ENCODE assay signal across 8 mouse cellular contexts in the genomic region with DNA sequence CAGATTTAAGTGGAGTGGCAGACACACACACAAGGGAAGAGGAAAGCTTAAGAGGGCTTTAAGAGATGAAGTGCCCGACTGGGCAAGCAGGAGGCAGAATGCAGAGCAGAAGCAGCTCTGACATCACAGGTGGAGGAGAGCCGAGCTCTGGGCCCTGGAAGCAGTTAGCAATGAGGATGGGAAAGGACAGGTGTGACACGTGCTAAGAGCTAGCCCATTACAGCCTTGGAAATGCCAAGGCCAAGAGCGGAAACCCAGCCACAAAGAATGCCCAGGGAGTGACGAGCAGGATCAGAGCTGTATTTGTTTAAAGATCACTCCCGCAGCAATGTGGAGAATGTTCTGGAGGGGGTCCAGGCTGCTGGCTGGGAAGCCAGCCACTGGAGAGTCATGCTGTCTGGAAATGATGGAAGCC. TPM values are rescaled to one million over a fixed set of nuclear protein-coding genes. Genes with fewer than 3 reads are reported as not detected.
DNase-seq lines count a peak whose midpoint lies in the region; ATAC-seq and TF ChIP-seq lines count a peak whose summit lies in the region.

No protein-coding gene starts in this region.

- WGBS in bone marrow, adult 2 months: 42% methylated on average over 6 of the region's 6 CpGs
- WGBS in forebrain, embryonic 14.5 days: 8% methylated on average over 6 of the region's 6 CpGs
- 2% methylated on average over 6 of the region's 6 CpGs for WGBS in heart, postnatal 0 days

- peaks cover 20% of the 10 kb centered on the region for H3K4me1 ChIP-seq in bone marrow, adult 2 months (ENCODE audit: control insufficient read depth, insufficient read depth, low read length)
- H3K4me1 ChIP-seq in forebrain, embryonic 14.5 days (ENCODE audit: control insufficient read depth, insufficient read depth, low read length): peaks cover 32% of the 10 kb centered on the region
- H3K4me1 ChIP-seq in heart, postnatal 0 days (ENCODE audit: control insufficient read depth, insufficient read depth): peaks cover 63% of the 10 kb centered on the region

- no peaks in the 10 kb centered on the region for H3K36me3 ChIP-seq in forebrain, embryonic 14.5 days (ENCODE audit: control insufficient read depth, insufficient read depth, low read length)
- H3K36me3 ChIP-seq in heart, postnatal 0 days (replicated peaks; ENCODE audit: control insufficient read depth, insufficient read depth, low read length): no peaks in the 10 kb centered on the region

- ATAC-seq in forebrain, embryonic 14.5 days: peak; percentile 53
- ATAC-seq in heart, postnatal 0 days (ENCODE audit: insufficient read depth, low read depth): peak; percentile 86

- peak overlapping the region; percentile 46; the same call in 1 of the 2 replicates for H3K9ac ChIP-seq in forebrain, embryonic 14.5 days (ENCODE audit: low read length)
- H3K9ac ChIP-seq in heart, postnatal 0 days (replicated peaks; ENCODE audit: low read depth, low read length): peak overlapping the region; percentile 45; the same call in 1 of the 2 replicates

- H3K27ac ChIP-seq in bone marrow, adult 2 months (ENCODE audit: control insufficient read depth, insufficient read depth, low read depth, low read length, poor library complexity): 0 out of 2 replicates have a peak overlapping the region, but pooled peaks have one; percentile 10
- peak overlapping the region; percentile 81 for H3K27ac ChIP-seq in forebrain, embryonic 14.5 days (ENCODE audit: low read depth, low read length)
- H3K27ac ChIP-seq in heart, postnatal 0 days (ENCODE audit: low read depth): peak overlapping the region; percentile 90

- DNase-seq in ES-CJ7 (ENCODE audit: low read depth, low spot score): peak; percentile 44
- peak; percentile 83 for DNase-seq in forebrain, embryonic 14.5 days (ENCODE audit: low spot score)
- peak; percentile 87 for DNase-seq in heart, postnatal 0 days (ENCODE audit: low spot score)
- peak; percentile 67 to 68 for DNase-seq in kidney, postnatal 36 days
- DNase-seq in lung, adult 18-20 months: peak; percentile 77 to 86
- peak; percentile 71 for DNase-seq in right cerebral cortex, adult 18-20 months
- no peak for DNase-seq in thymus, postnatal 10 days (ENCODE audit: low spot score in 2 of 2)

- H3K4me3 ChIP-seq in bone marrow, adult 2 months (replicated peaks; ENCODE audit: control insufficient read depth, low read depth, low read length): no peak overlapping the region
- H3K4me3 ChIP-seq in forebrain, embryonic 14.5 days (ENCODE audit: low read depth, low read length): no peak overlapping the region
- H3K4me3 ChIP-seq in heart, postnatal 0 days (ENCODE audit: low read depth, low read length): peak overlapping the region; percentile 30

- H3K27me3 ChIP-seq in forebrain, embryonic 14.5 days (replicated peaks; ENCODE audit: control insufficient read depth, insufficient read depth, low read length): no peaks in the 10 kb centered on the region
- H3K27me3 ChIP-seq in heart, postnatal 0 days (ENCODE audit: control insufficient read depth, insufficient read depth, low read length): no peaks in the 10 kb centered on the region

- H3K4me2 ChIP-seq in forebrain, embryonic 14.5 days (ENCODE audit: low read length): peak overlapping the region; percentile 51
- peak overlapping the region; percentile 68 for H3K4me2 ChIP-seq in heart, postnatal 0 days (ENCODE audit: low read depth, low read length)

- no peak for TF ChIP-seq EP300 in heart, postnatal 0 days (IDR thresholded peaks at IDR 0.05; ENCODE audit: low read depth)

- TF ChIP-seq POLR2A in bone marrow, adult 2 months (IDR thresholded peaks at IDR 0.05; ENCODE audit: borderline replicate concordance, control insufficient read depth, low read depth, low read length): no peak

- no peaks in the 10 kb centered on the region for H3K9me3 ChIP-seq in forebrain, embryonic 14.5 days (replicated peaks; ENCODE audit: control insufficient read depth, low read length)
- H3K9me3 ChIP-seq in heart, postnatal 0 days (replicated peaks; ENCODE audit: control insufficient read depth, low read length): no peaks in the 10 kb centered on the region

- TF ChIP-seq CTCF in bone marrow, adult 2 months (IDR thresholded peaks at IDR 0.05; ENCODE audit: control insufficient read depth, insufficient read depth, low read length): no peak
- no peak for TF ChIP-seq CTCF in heart, postnatal 0 days (IDR thresholded peaks at IDR 0.05; ENCODE audit: low read depth)

RNA-seq across cellular contexts. Expression of gene Uck2, which starts 15.3 kb away (rescaled TPM):
- polyA plus RNA-seq in bone marrow, adult 2 months (2011; ENCODE audit: insufficient read depth, insufficient read length, low replicate concordance, missing spikeins): 25.8 and 42.3 TPM in 2 replicates
- 54.1 and 58.1 TPM in 2 replicates for polyA plus RNA-seq in forebrain, embryonic 14.5 days (2014; fragmentation: Nextera tagmentation; extraction: Ambion mirVana)
- total RNA-seq in heart, postnatal 0 days (2014; rRNA removed; ENCODE audit: low replicate concordance): 60.3 and 82.4 TPM in 2 replicates
- 26.4 and 30.7 TPM in 2 replicates for polyA plus RNA-seq in heart, postnatal 0 days (2015; fragmentation: Nextera tagmentation; extraction: Ambion mirVana)

RNA-seq across cellular contexts. Expression of gene Tmco1, which starts 38.3 kb away (rescaled TPM):
- 26.4 and 29.7 TPM in 2 replicates for polyA plus RNA-seq in bone marrow, adult 2 months (2011; ENCODE audit: insufficient read depth, insufficient read length, low replicate concordance, missing spikeins)
- polyA plus RNA-seq in forebrain, embryonic 14.5 days (2014; fragmentation: Nextera tagmentation; extraction: Ambion mirVana): 81.7 and 84.0 TPM in 2 replicates
- 68.1 and 113 TPM in 2 replicates for total RNA-seq in heart, postnatal 0 days (2014; rRNA removed; ENCODE audit: low replicate concordance)
- 86.6 and 96.7 TPM in 2 replicates for polyA plus RNA-seq in heart, postnatal 0 days (2015; fragmentation: Nextera tagmentation; extraction: Ambion mirVana)

Comparison
In these comparisons a context has a peak if more than half of its experiments do, and no peak if none do; other contexts are left out.
1. DNase-seq: peak in ES-CJ7 (single experiment), forebrain, embryonic 14.5 days (single experiment), heart, postnatal 0 days (single experiment), kidney, postnatal 36 days (2 of 2), lung, adult 18-20 months (2 of 2) and right cerebral cortex, adult 18-20 months (single experiment); none in thymus, postnatal 10 days (0 of 2).
2. H3K27ac ChIP-seq: peak in every context shown above with its lines; median percentile 90 in heart, postnatal 0 days; 81 in forebrain, embryonic 14.5 days; 10 in bone marrow, adult 2 months.